Mouse (Mus musculus) G1E (cell line): Measurements from ENCODE around the gene Nup153.

ENCODE experiments used
- CTCF ChIP-seq: IDR thresholded peaks from 2 replicates; pipeline ENCODE4 v1.5.1; 2012; ENCODE audit warnings: low read depth, low read length, inconsistent platforms, mixed read lengths
- GATA1 ChIP-seq: IDR thresholded peaks from 2 replicates; pipeline ENCODE4 v1.6.1; 2012; ENCODE audit warnings: borderline replicate concordance, low read length, inconsistent platforms, mixed read lengths
- TAL1 ChIP-seq: conservative IDR thresholded peaks from 2 replicates; pipeline ENCODE4 v1.6.1; 2012; ENCODE audit warnings: low read depth, low read length, inconsistent platforms, mixed read lengths

- TF ChIP-seq CTCF (no peak), GATA1 (no peak), TAL1 (no peak)
These were observed 26.3 kb downstream of the Nup153 start for GRCm38 (mm10) chr13:46701486-46701885.
